Mouse (Mus musculus): ENCODE measurements at regions not wholly inside any gene's neighbourhood (a gene's known extent, or its start where the extent isn't known, plus 50 kb on each side); places are given as distances from the start of the nearest gene placed in this dataset.
A peak's percentile ranks its signal among the peaks of the same experiment; 100 is the strongest.

GRCm38 (mm10) chr5:28002922-28003321 lies 68.2 kb upstream of the Insig1 start:
- TF ChIP-seq CTCF (IDR thresholded peaks at IDR 0.05), result peak; percentile 47
- no peak for TF ChIP-seq EP300 (IDR thresholded peaks at IDR 0.05)
